Mouse (Mus musculus) splenic B cell, adult 2 months (primary cell): ENCODE measurements around the gene Cdh26.

ENCODE experiments used
- DNase-seq: peaks from one replicate; pipeline ENCODE4 v3.0.0-alpha.2; 2011; ENCODE audit warnings: low read depth, low spot score
- H3K27me3 ChIP-seq: 2 replicates; pipeline ENCODE4 v1.6.1; 2012; ENCODE audit warnings: mild to moderate bottlenecking, low read length, moderate library complexity, mixed read lengths; ENCODE audit not compliant: control insufficient read depth, poor library complexity, insufficient read depth, severe bottlenecking
- H3K36me3 ChIP-seq: 2 replicates; pipeline ENCODE4 v1.6.1; 2012; ENCODE audit warnings: mild to moderate bottlenecking, low read length, moderate library complexity, mixed read lengths; ENCODE audit not compliant: control insufficient read depth, poor library complexity, insufficient read depth, severe bottlenecking

Cdh26 gene

DNA sequence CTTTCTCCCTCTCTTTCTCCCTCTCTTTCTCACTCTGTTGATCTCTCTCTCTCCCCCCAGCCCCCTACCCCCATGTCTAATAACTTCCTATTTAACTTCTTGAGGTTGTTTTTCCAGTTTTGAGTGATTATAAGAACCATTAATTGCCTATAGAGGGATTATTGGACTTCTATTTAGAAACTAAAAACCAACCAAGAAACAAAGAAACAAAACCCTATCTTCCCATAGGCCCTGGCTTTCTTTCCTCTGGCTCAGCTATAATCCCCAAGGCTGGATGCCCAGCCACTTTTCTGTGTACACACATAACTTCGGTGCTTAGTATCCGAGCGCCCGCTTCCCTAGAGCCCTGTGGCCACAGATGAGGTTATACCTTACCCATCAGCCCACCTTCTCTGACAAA lies at the start of gene Cdh26:
Cdh26 (plus strand) TSS at position 301 of the 400 bp plus-strand sequence.
- Histone ChIP-seq H3K36me3 (no peaks in the 10 kb centered on the region), H3K27me3 (no peaks in the 10 kb centered on the region)
- no peak for DNase-seq

DNA sequence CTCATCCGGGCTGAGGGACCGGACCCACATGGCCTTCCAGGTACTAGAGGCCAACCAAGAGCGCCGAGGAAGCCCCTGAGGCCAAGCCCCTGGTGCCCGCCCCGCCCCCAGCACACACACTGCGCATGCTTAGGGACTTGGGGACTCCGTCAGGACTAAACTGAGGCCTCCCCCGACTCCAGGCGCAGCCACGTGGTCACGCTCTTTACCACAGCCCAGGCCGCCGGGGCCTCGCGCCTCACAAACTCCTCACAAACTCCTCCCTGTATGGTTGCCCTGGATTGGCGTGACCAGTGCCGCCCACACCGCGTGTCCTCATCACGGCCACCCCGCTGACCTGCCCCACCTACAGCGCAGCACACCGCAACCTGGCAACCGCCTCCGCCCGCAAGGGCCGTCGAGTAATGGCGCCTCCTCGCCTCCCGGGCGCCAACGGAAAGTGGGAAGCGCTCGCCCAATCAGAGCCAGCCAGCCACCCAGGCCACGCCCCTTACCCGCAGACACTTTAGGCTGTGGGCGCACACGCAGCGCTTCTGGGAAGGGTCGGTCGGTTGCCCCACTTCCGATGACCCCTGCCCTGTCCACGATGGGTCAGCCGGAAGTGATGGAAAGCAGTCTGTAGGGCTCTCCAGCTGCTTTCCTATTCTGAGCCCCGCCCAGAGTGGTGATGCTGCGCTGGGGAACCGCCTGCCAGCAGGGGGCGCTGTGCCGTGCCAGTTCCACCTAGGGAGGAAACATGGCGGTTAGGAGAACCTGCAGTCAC lies 23.1 kb upstream of the Cdh26 start, which contains the start of gene Sycp2:
Sycp2 (minus strand) TSS at position 633 of the 763 bp plus-strand sequence.
- Histone ChIP-seq H3K36me3 (no peaks in the 10 kb centered on the region), H3K27me3 (no peaks in the 10 kb centered on the region)
- DNase-seq = no peak

DNA sequence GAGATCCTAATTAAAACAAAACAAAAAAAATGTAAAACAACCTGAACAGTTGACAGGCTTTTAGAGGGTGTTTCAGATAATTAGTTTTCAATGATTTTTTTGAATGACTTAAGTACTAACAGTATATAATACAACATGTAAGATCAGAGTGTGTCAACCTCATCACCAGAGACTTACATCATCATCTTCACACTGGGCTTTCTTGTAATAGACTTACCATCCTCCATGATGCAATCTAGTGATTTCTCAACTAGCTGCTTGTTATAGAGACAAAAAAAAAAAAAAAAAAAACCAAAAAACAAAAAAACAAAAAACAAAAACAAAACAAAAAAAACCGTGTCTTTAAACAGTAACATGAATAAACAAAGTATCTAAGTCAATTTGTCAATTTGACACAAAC lies 21.3 kb upstream of the Cdh26 start:
- Histone ChIP-seq H3K27me3 (no peaks in the 10 kb centered on the region), H3K36me3 (no peaks in the 10 kb centered on the region)
- DNase-seq = no peak

DNA sequence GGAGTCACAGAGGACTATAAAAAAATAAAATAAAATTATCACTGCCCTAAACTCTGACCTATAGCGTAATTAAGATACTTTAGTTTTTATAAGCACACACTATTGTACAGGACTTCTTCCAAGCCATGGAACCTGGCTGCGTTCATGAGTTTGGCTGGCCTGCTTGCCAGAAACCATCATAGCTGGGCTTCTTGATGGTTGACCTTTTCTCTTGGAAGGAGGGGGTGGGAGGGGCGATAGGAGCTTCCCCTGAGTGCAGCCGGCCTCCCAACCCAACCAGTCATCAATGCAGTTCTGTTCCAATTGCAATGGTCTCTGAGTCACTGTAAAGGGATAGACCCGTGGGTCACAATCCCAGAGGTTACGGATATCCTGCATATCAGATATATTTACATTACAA lies 20.0 kb upstream of the Cdh26 start:
- H3K27me3 ChIP-seq = no peaks in the 10 kb centered on the region
- no peaks in the 10 kb centered on the region for H3K36me3 ChIP-seq
- DNase-seq = no peak

DNA sequence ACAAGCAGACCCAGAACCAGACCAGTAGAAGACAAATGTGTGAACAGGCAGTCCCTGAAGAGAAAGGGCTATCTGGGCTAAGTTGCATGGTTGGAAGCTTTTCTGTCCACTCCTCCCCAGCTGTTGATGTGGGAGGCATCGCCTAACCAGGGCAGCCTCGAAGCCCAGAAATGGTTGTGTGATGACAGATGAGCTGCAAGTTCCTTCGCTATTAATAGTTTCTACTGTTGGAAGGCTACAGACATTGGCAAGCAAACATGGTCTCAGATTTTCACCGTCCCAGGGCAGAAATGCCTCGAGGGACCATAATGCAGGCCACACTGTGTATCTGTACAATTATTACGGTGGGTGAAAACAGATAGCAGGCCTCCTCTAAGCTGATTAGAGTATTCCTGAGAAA lies 17.7 kb upstream of the Cdh26 start:
- Histone ChIP-seq H3K36me3 (no peaks in the 10 kb centered on the region), H3K27me3 (no peaks in the 10 kb centered on the region)
- DNase-seq = no peak

DNA sequence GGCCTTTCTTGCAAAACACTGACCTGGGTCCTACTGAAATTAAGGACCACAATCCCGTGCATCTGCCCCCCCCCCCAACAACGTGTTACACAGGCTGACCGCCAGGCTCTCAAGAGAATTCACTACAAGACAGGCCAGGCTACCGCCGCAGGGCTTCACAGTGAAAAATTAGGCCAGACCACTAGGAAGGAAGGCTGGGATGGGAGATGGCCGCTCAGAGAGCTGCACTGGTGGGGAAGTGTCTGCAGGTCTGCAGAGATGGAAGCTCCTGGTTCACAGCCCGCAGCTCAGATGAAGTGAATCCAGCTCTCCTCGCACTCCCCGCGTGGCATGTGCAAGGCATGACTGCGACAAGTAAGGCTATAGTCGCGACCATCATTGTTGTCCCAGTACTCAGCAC lies 17.2 kb upstream of the Cdh26 start:
- no peak for DNase-seq
- Histone ChIP-seq H3K36me3 (no peaks in the 10 kb centered on the region), H3K27me3 (no peaks in the 10 kb centered on the region)

DNA sequence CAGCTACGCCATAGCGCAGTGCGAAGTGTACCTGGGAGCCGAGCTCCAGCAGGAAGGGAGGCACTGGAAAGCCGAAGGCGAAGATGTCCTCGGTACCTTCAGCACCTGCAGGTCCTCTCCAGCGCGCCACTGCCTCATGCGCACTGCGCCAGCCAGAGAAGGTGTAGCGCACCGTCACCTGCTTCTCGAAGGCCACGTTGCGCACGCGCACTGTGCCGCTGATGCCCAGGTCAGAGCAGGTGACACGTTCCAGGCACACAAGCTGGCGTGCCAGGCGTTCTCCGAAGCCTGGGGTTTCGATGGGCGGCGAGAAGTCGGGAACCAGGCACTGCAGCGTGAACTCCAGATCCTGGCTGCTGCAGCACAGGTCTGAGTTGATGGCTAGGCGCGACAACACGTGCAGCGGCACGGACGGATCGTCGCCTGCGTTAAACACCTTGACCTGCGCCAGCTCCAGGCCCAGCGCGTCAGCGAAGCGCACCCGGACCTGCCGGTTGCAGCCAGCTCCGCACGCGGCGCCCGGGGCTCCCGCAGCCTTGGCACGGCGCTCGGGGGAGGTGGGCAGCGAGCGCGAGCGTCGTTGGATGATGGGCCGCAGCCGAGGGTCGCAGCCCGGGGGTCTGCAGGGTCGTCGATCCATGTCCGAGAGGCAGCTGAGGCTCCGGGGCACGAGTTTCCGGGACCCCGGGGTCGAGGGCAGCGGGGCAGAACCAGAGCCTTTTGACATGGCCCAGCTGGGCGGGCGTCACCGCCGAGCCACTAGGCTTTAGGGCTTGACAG lies 16.7 kb upstream of the Cdh26 start:
- no peaks in the 10 kb centered on the region for H3K27me3 ChIP-seq
- no peaks in the 10 kb centered on the region for H3K36me3 ChIP-seq
- no peak for DNase-seq

DNA sequence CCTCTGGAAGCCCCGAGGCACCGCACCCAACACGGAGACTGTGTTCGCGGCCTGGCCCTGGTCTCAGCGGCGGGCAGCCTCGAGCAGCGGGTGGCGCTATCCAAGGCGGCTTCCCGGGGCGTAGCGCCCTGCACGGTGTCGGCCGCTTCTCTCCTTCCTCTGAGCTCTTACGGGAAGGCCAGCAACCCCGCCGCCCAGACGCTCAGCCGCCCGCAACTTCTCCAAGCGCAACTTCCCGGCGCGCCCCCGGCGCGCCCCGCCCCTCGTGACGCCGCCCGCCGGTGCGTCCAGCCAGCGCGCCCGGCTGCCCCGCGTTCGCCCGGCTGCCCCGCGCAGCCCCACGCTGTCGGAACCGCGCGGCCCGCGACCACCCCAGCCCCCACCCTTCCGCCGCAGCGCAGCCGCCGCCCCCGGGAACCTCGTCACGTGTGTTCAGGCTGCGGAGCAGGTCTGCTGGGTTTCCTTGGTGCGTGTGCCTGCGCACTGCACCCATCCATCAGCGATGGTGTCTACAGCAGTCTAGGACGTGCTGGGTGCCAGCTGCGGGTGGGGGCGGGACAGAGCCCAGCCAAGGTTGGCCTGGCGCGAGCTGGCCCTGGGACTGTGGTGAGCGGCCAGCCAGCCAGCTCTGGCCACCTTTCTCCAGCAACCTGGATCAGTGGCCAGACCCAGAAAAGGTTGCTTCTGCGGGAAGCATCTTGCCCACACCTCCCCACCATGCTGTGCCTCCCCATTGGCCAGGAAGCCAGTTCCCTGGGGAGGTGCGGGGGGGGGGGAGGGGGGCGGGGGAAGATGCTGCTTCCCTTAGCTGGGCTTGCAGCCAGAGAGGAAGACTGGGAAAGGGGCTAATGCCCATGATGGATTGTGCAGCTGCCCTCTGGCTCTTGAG lies 15.8 kb upstream of the Cdh26 start, which contains the start of the genes Ppp1r3d and Fam217b:
Ppp1r3d (minus strand) TSS at position 212 of the 889 bp plus-strand sequence.
Fam217b (plus strand) TSS at position 264 of the 889 bp plus-strand sequence.
- H3K27me3 ChIP-seq = no peaks in the 10 kb centered on the region
- H3K36me3 ChIP-seq = no peaks in the 10 kb centered on the region
- no peak for DNase-seq

DNA sequence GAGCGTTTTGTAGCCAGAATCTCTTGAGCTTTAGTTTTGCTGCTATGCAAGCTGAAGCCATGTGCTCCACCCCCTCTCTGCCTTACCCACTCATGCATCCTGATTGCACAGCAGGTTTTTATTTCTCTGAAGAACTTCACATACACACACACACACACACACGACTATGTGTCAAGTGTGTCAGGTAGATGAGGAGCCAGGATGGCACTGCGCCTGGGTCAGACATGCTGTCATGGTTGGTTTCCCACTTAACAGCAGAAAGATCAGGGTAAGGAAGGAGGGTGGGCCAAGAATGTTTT lies 15.2 kb upstream of the Cdh26 start:
- H3K36me3 ChIP-seq = no peaks in the 10 kb centered on the region

DNA sequence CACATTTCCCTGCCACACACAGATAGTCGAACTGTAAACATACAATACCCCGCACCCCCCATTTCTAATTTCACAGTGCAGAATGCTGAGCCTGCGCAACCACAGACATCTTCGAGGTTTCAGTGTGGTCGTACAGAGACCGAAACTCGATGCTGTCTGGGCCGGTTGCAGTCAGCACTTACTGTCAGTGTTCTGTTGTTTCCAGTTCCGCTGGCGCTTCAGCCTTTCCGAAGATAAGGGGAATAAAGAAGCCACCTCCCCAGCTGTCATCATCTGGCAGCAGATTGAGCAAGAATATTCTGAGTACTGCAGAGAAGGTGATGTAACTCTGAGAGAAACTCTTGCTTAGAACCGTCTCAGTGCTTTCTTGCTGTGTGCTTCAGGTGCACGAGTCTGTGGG lies 13.9 kb upstream of the Cdh26 start:
- no peaks in the 10 kb centered on the region for H3K36me3 ChIP-seq
- no peak for DNase-seq
- no peaks in the 10 kb centered on the region for H3K27me3 ChIP-seq

More for the DNA sequence above, 15.2 kb upstream of the Cdh26 start:
- DNase-seq = no peak
- no peaks in the 10 kb centered on the region for H3K27me3 ChIP-seq

DNA sequence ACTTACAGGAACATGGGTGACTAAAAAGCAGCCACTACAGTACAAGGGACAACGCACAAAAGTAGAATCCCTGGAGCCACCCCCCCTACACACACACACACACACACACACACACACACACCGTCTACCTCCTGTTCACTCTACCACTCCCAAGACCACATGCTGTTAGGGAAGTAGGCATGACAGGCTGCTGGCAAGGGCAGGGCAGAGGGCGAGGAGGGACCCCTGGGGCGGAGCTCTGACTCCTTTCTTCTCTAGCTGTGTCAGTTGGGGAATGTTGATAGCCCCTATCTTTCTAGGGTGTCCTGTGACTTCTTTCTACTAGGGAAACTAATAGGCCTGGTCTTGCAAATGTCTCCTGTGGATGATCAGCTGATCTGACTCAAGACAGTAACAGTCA lies 13.4 kb upstream of the Cdh26 start:
- DNase-seq = no peak
- Histone ChIP-seq H3K36me3 (no peaks in the 10 kb centered on the region), H3K27me3 (no peaks in the 10 kb centered on the region)

DNA sequence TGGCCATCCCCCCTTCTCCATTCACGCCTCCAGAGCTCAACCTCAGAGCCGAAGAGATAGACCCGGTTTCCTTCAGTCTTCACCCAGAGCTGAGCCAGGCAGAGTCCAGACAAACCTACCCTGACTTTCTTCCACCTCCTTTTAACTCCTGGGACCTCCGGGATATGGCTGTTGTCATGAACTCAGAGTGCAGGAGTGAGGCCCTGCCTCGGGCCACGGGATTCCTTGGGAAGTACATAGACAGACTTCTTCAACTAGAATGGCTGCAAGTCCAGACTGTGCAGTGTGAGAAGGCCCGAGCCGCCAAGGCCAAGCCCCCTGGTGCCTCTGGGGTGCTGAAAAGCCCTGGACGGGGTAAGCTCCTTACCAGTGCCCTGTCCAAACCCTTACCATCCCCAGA lies 9.8 kb upstream of the Cdh26 start:
- no peak for DNase-seq
- H3K27me3 ChIP-seq = no peaks in the 10 kb centered on the region
- no peaks in the 10 kb centered on the region for H3K36me3 ChIP-seq

DNA sequence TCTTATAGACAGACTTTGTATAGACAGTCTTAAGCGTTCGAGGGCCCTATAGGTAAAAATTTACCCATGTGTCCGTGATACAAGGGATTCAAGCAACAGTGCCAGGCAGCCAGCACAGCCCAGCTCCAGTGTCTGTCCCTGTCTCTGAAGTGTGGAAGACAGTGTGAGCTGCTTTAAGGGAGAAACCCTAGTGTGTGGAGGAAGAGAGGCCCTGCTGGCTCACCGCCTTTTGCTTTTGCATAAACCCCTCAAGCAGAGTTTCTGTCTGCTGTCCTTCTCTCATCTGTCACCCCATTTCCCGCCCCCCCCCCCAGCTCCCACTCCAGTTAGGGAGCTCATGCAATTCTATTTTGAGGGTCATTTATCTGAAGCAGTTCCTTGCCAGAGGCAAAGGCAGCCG lies 8.7 kb upstream of the Cdh26 start:
- no peak for DNase-seq
- Histone ChIP-seq H3K27me3 (no peaks in the 10 kb centered on the region), H3K36me3 (no peaks in the 10 kb centered on the region)

DNA sequence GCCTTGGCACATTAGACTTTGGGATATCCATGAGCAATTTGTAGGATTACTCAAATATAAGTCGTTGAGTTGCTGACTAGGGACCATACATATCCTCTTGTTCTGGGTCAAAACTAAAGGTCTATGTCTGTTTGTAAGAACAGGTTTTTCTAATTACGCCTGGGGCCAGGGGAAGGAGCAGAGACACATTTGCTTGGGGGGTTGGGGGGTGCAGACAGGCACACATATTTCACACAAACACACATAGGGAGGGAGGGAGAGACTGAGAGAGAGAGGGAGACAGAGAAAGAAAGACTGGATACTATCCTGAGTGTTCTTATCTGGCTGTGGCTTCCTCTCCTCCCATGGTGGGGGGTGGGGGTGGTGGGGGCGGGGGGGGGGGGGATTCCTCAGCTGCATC lies 8.1 kb upstream of the Cdh26 start:
- no peaks in the 10 kb centered on the region for H3K27me3 ChIP-seq

DNA sequence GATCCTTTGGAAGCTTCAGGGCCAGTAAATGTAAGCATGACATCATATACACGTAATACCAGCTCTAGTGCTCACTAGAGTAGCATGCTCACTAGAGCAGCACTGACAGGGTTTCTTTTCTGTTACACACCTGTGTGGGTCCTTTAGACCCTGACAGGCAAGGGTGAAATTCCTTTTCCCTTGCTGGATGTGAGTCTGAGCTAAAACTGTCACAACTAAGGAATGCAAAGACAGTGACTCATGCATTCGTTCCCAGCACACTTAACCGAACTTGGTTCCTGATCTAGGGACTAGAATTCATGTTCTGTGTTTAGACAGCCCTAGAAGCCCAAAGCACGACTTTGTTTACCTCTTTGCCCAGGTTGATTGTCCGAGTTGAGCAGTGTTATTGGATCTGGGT lies 7.1 kb upstream of the Cdh26 start:
- no peak for DNase-seq

More for the DNA sequence above, 8.1 kb upstream of the Cdh26 start:
- no peak for DNase-seq
- no peaks in the 10 kb centered on the region for H3K36me3 ChIP-seq

More for the DNA sequence above, 7.1 kb upstream of the Cdh26 start:
- H3K36me3 ChIP-seq = no peaks in the 10 kb centered on the region
- no peaks in the 10 kb centered on the region for H3K27me3 ChIP-seq
